Mouse (Mus musculus) forebrain, embryonic 10.5 days (tissue): ENCODE measurements around the gene Emilin1. TPM values are rescaled to one million over a fixed set of nuclear protein-coding genes. Genes with fewer than 3 reads are reported as not detected.

Experiments used
- DNase-seq: peaks from one replicate; pipeline ENCODE4 v3.0.0-alpha.2; 2017; ENCODE audit warnings: low spot score; ENCODE audit errors: extremely low spot score
- H3K27ac ChIP-seq: fragments of 300-500 bp; sonication (generic); 2 replicates; pipeline ENCODE4 v1.5.1; 2016; ENCODE audit warnings: mild to moderate bottlenecking
- H3K27me3 ChIP-seq: fragments of 300-500 bp; sonication (generic); 2 replicates; pipeline ENCODE4 v1.6.1; 2016; ENCODE audit warnings: mild to moderate bottlenecking; ENCODE audit not compliant: poor library complexity, severe bottlenecking
- H3K36me3 ChIP-seq: fragments of 300-500 bp; sonication (generic); replicated peaks from 2 replicates; pipeline ENCODE4 v1.6.1; 2016; ENCODE audit warnings: mild to moderate bottlenecking, moderate library complexity
- H3K4me1 ChIP-seq: fragments of 300-500 bp; sonication (generic); 2 replicates; pipeline ENCODE4 v1.6.1; 2016
- H3K4me3 ChIP-seq: fragments of 300-500 bp; sonication (generic); 2 replicates; pipeline ENCODE4 v1.5.1; 2016; ENCODE audit warnings: mild to moderate bottlenecking, moderate library complexity
- H3K9me3 ChIP-seq: fragments of 300-500 bp; sonication (generic); 2 replicates; pipeline ENCODE4 v1.6.1; 2016; ENCODE audit warnings: mild to moderate bottlenecking, moderate library complexity
- WGBS: fragments of 180-500 bp; shearing (Covaris S2); methylation state at CpG from one replicate; pipeline ENCODE4 v1.1.7; 2016; 5-methylcytosine and 5-hydroxymethylcytosine counted together
- polyA plus RNA-seq: library from polyadenylated mRNA; unstranded; fragments of >200 nt; fragmentation: Nextera tagmentation; extraction: Ambion mirVana; gene quantifications from 2 replicates; pipeline ENCODE4 v1.2.1, GENCODE M21; 2016

Emilin1 gene
- polyA plus RNA-seq, 1 experiment from 2014 or later = 78.2 TPM

- H3K27ac ChIP-seq = peak overlapping the region; percentile 92
- H3K27me3 ChIP-seq = no peaks in the 10 kb centered on the region
- WGBS = 41% methylated on average over 19 of the region's 19 CpGs
- peak overlapping the region; percentile 73 for H3K4me3 ChIP-seq
- H3K9me3 ChIP-seq = no peaks in the 10 kb centered on the region
- H3K4me1 ChIP-seq = peaks cover 30% of the 10 kb centered on the region
- DNase-seq = no peak
- peaks cover 40% of the 10 kb centered on the region for H3K36me3 ChIP-seq
These were observed 46.1 kb downstream of the Emilin1 start for GRCm38 (mm10) chr5:30959198-30959854.

- H3K4me1 ChIP-seq = peaks cover 30% of the 10 kb centered on the region
- H3K9me3 ChIP-seq = no peaks in the 10 kb centered on the region
- H3K27ac ChIP-seq = peak within 1 kb of the TSS; percentile 92
- peak within 1 kb of the TSS; percentile 73 for H3K4me3 ChIP-seq
- peak; percentile 98 for DNase-seq
- peaks cover 33% of the 10 kb centered on the region for H3K36me3 ChIP-seq
- H3K27me3 ChIP-seq = no peaks in the 10 kb centered on the region
- under 1% methylated on average over 56 of the region's 56 CpGs for WGBS
These were observed 46.8 kb downstream of the Emilin1 start, which contains the start of gene Preb for GRCm38 (mm10) chr5:30959966-30960501. Gene Preb (minus strand): TSS chr5:30960361.

GRCm38 (mm10) chr5:30960814-30961213 is 47.6 kb downstream of the Emilin1 start:
- Histone ChIP-seq H3K4me3 (peak overlapping the region; percentile 73), H3K4me1 (peaks cover 30% of the 10 kb centered on the region), H3K9me3 (no peaks in the 10 kb centered on the region), H3K27me3 (no peaks in the 10 kb centered on the region), H3K27ac (peak overlapping the region; percentile 92), H3K36me3 (peaks cover 25% of the 10 kb centered on the region)
- WGBS = 92% methylated on average over 2 of the region's 2 CpGs
- DNase-seq = no peak

GRCm38 (mm10) chr5:30961545-30962505 is 48.6 kb downstream of the Emilin1 start:
- Histone ChIP-seq H3K9me3 (no peaks in the 10 kb centered on the region), H3K4me3 (no peak overlapping the region), H3K27me3 (no peaks in the 10 kb centered on the region), H3K36me3 (peaks cover 21% of the 10 kb centered on the region), H3K27ac (no peak overlapping the region), H3K4me1 (peaks cover 30% of the 10 kb centered on the region)
- 85% methylated on average over 10 of the region's 10 CpGs for WGBS
- DNase-seq = no peak

GRCm38 (mm10) chr5:30963916-30964315 is 50.7 kb downstream of the Emilin1 start:
- peaks cover 2% of the 10 kb centered on the region; the same call in 1 of the 2 replicates for H3K27me3 ChIP-seq
- H3K4me3 ChIP-seq = no peak overlapping the region
- H3K27ac ChIP-seq = no peak overlapping the region
- WGBS = 70% methylated on average over 3 of the region's 3 CpGs
- peaks cover 2% of the 10 kb centered on the region; the same call in 1 of the 2 replicates for H3K36me3 ChIP-seq
- no peak for DNase-seq
- no peaks in the 10 kb centered on the region for H3K9me3 ChIP-seq
- peaks cover 14% of the 10 kb centered on the region for H3K4me1 ChIP-seq

- Histone ChIP-seq H3K27me3 (peaks cover 4% of the 10 kb centered on the region; the same call in 1 of the 2 replicates), H3K4me3 (no peak overlapping the region), H3K36me3 (no peaks in the 10 kb centered on the region), H3K27ac (no peak overlapping the region), H3K4me1 (0 out of 2 replicates have a peak, but pooled peaks cover 4% of the 10 kb centered on the region), H3K9me3 (no peaks in the 10 kb centered on the region)
- 89% methylated on average over 4 of the region's 4 CpGs for WGBS
- DNase-seq = no peak
These were observed 53.0 kb downstream of the Emilin1 start for GRCm38 (mm10) chr5:30966189-30966588.

GRCm38 (mm10) chr5:30968416-30968815 is 55.2 kb downstream of the Emilin1 start, which contains the start of gene Tcf23:
Gene Tcf23 (plus strand): TSS chr5:30968662.
- 81% methylated on average over 8 of the region's 8 CpGs for WGBS
- no peak within 1 kb of the TSS for H3K4me3 ChIP-seq

GRCm38 (mm10) chr5:30969440-30969839 is 56.2 kb downstream of the Emilin1 start:
- H3K27me3 ChIP-seq = peaks cover 4% of the 10 kb centered on the region; the same call in 1 of the 2 replicates
- H3K9me3 ChIP-seq = no peaks in the 10 kb centered on the region
- whole genome bisulfite sequencing = 77% methylated on average over 2 of the region's 2 CpGs

More at GRCm38 (mm10) chr5:30968416-30968815, 55.2 kb downstream of the Emilin1 start, which contains the start of gene Tcf23:
- H3K27me3 ChIP-seq = peaks cover 4% of the 10 kb centered on the region; the same call in 1 of the 2 replicates
- no peak for DNase-seq
- no peaks in the 10 kb centered on the region for H3K36me3 ChIP-seq
- H3K9me3 ChIP-seq = no peaks in the 10 kb centered on the region
- no peak within 1 kb of the TSS for H3K27ac ChIP-seq
- 0 out of 2 replicates have a peak, but pooled peaks cover 4% of the 10 kb centered on the region for H3K4me1 ChIP-seq

More at GRCm38 (mm10) chr5:30969440-30969839, 56.2 kb downstream of the Emilin1 start:
- Histone ChIP-seq H3K27ac (no peak overlapping the region), H3K36me3 (no peaks in the 10 kb centered on the region), H3K4me1 (peaks cover 11% of the 10 kb centered on the region; the same call in 1 of the 2 replicates), H3K4me3 (no peak overlapping the region)
- no peak for DNase-seq

Other genes starting within 250 kb of the Emilin1 start
- gene Cenpa, start 246.6 kb upstream of the Emilin1 start, polyA plus RNA-seq = 439 and 473 TPM in 2 replicates
- 61.5 and 64.0 TPM in 2 replicates for gene Dpysl5, start 201.8 kb upstream of the Emilin1 start, polyA plus RNA-seq
- 15.6 and 16.5 TPM in 2 replicates for gene Mapre3, start 98.8 kb upstream of the Emilin1 start, polyA plus RNA-seq
- 62.3 and 63.2 TPM in 2 replicates for gene Tmem214, start 45.4 kb upstream of the Emilin1 start, polyA plus RNA-seq
- 19.9 and 20.1 TPM in 2 replicates for gene Agbl5, start 24.7 kb upstream of the Emilin1 start, polyA plus RNA-seq
- 392 and 397 TPM in 2 replicates for gene Ost4, start 5.6 kb upstream of the Emilin1 start, polyA plus RNA-seq
- gene Khk, start 8.0 kb downstream of the Emilin1 start, polyA plus RNA-seq = 7.8 and 8.9 TPM in 2 replicates
- 4.8 and 5.0 TPM in 2 replicates for gene Cgref1, start 32.2 kb downstream of the Emilin1 start, polyA plus RNA-seq
- 141 and 142 TPM in 2 replicates for gene Preb, start 47.0 kb downstream of the Emilin1 start, polyA plus RNA-seq
- gene Tcf23, start 55.3 kb downstream of the Emilin1 start, polyA plus RNA-seq = not detected in 2 replicates
- 71.5 and 74.8 TPM in 2 replicates for gene Atraid, start 134.9 kb downstream of the Emilin1 start, polyA plus RNA-seq
- gene Slc5a6, start 135.5 kb downstream of the Emilin1 start, polyA plus RNA-seq = 10.7 and 12.7 TPM in 2 replicates
- 76.4 and 79.3 TPM in 2 replicates for gene Cad, start 141.4 kb downstream of the Emilin1 start, polyA plus RNA-seq
- not detected in 2 replicates for gene Dnajc5g, start 192.9 kb downstream of the Emilin1 start, polyA plus RNA-seq
- gene Slc30a3, start 194.8 kb downstream of the Emilin1 start, polyA plus RNA-seq = 0.32 and 0.39 TPM in 2 replicates
- gene Trim54, start 203.3 kb downstream of the Emilin1 start, polyA plus RNA-seq = 0.11 TPM in 1 of 2 replicates, not detected in the other
- not detected in 2 replicates for gene Ucn, start 225.4 kb downstream of the Emilin1 start, polyA plus RNA-seq
- gene Mpv17, start 240.8 kb downstream of the Emilin1 start, polyA plus RNA-seq = 60.4 and 63.8 TPM in 2 replicates